Mouse (Mus musculus) testis, postnatal 14 days (tissue): ENCODE results near the gene Cend1.
A peak's percentile ranks its signal among the peaks of the same experiment; 100 is the strongest.

Experiments used
- DNase-seq: peaks from one replicate; pipeline ENCODE4 v3.0.0; 2021; ENCODE audit warnings: low spot score

The Cend1 gene

GRCm38 (mm10) chr7:141429310-141429709 is at the start of gene Cend1:
Gene Cend1 (minus strand): TSS chr7:141429491.
- peak; percentile 58 for DNase-seq

GRCm38 (mm10) chr7:141478270-141478748 is 49.0 kb upstream of the Cend1 start:
- DNase-seq = no peak

- DNase-seq = no peak
These were observed 48.4 kb upstream of the Cend1 start for GRCm38 (mm10) chr7:141477578-141478269.

- no peak for DNase-seq
These were observed 47.7 kb upstream of the Cend1 start for GRCm38 (mm10) chr7:141476981-141477370.

- no peak for DNase-seq
These were observed 47.1 kb upstream of the Cend1 start for GRCm38 (mm10) chr7:141476226-141476980.

- DNase-seq = no peak
These were observed 46.5 kb upstream of the Cend1 start for GRCm38 (mm10) chr7:141475805-141476158.

- DNase-seq = peak; percentile 89
These were observed 45.9 kb upstream of the Cend1 start, which contains the start of the genes Polr2l and Tspan4 for GRCm38 (mm10) chr7:141475011-141475804. Gene Polr2l (minus strand): TSS chr7:141475132. Gene Tspan4 (plus strand): TSS chr7:141475240.

GRCm38 (mm10) chr7:141474160-141474559 is 44.9 kb upstream of the Cend1 start:
- no peak for DNase-seq

GRCm38 (mm10) chr7:141472763-141473162 is 43.5 kb upstream of the Cend1 start:
- DNase-seq = no peak

GRCm38 (mm10) chr7:141472226-141472625 is 42.9 kb upstream of the Cend1 start:
- DNase-seq = no peak

- DNase-seq = no peak
These were observed 41.9 kb upstream of the Cend1 start for GRCm38 (mm10) chr7:141471236-141471635.

GRCm38 (mm10) chr7:141470637-141470944 is 41.3 kb upstream of the Cend1 start:
- DNase-seq = no peak

- no peak for DNase-seq
These were observed 40.8 kb upstream of the Cend1 start for GRCm38 (mm10) chr7:141469901-141470636.

- no peak for DNase-seq
These were observed 40.1 kb upstream of the Cend1 start for GRCm38 (mm10) chr7:141469352-141469751.

- no peak for DNase-seq
These were observed 39.4 kb upstream of the Cend1 start for GRCm38 (mm10) chr7:141468522-141469211.

GRCm38 (mm10) chr7:141468164-141468521 is 38.9 kb upstream of the Cend1 start:
- peak; percentile 48 for DNase-seq

- DNase-seq = peak; percentile 85
These were observed 38.1 kb upstream of the Cend1 start, which contains the start of gene Cd151 for GRCm38 (mm10) chr7:141467230-141468030. Gene Cd151 (plus strand): TSS chr7:141467392.

GRCm38 (mm10) chr7:141466607-141467148 is 37.4 kb upstream of the Cend1 start:
- no peak for DNase-seq

- no peak for DNase-seq
These were observed 36.7 kb upstream of the Cend1 start for GRCm38 (mm10) chr7:141466045-141466394.

- peak; percentile 30 for DNase-seq
These were observed 36.2 kb upstream of the Cend1 start for GRCm38 (mm10) chr7:141465388-141466044.
